Mouse (Mus musculus): ENCODE results near the gene Kat2a. TPM values are rescaled to one million over a fixed set of nuclear protein-coding genes. Genes with fewer than 3 reads are reported as not detected.
"Not testable (repeated sequence)": the region's sequence is repeated elsewhere in the genome, so short reads cannot be mapped to it uniquely, and the experiment has no call there.

Gene Kat2a
- total RNA-seq, 2 experiments from 2014 or later, result 13.4 to 18.4 TPM

DNA sequence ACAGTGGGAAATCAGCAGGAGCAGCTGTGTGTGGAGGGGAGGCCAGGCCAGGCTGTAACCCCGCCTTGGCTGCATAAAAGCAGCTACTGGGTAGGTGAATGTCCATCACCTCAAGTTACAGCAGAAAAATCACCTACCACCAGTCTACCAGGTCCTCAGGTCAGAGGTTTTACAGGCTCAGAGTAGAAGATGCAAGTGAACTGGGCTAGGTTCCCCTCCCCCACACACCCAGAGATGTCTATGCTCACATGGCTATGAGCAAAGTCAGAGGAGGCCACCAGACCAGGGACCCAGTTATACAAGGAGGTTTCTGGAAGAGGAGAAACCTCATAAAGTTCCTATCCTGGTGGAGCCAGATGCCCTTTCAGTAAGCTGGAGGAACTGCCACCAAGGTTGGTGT is 41.2 kb downstream of the Kat2a start:
- no peak for DNase-seq

DNA sequence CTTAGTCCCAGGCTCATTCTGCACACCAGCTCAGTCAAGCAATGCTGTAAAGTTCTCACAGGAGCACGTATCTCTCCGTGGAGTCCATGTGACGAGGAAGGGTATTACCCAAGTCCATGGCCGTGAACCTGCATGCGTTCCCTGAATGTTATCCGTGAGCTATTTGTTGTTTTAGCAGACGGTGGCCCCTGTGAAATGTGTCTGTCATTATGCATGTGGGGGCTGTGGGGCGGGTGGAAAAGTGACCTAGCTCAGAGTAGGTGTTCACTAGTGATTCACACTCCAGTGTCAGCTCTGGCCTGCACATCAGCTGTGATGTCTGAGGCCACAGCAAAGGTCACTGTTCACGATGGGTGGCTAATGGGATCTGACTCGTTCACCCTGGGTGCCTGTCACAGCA is 52.5 kb downstream of the Kat2a start:
- no peak for DNase-seq

DNA sequence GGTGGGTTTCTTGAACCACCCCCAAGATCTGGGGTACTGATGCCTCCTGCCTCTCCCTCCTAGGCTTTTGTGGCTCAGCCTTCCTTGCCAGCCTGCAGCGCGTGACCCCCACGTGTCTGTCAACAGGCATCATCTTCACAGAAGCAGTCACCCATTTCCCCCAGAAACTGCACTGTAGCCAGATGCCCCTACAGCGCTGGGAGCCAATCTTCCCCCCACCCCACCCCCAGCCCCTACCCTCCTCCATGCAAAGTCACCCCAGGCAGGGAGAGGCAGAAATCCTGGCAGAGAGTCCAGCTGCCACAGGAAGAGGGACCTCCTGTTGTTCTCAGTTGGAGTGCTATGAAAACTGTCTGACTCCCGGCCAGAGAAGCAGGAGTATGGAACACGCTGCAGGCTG is 55.8 kb downstream of the Kat2a start:
- DNase-seq, result no peak

DNA sequence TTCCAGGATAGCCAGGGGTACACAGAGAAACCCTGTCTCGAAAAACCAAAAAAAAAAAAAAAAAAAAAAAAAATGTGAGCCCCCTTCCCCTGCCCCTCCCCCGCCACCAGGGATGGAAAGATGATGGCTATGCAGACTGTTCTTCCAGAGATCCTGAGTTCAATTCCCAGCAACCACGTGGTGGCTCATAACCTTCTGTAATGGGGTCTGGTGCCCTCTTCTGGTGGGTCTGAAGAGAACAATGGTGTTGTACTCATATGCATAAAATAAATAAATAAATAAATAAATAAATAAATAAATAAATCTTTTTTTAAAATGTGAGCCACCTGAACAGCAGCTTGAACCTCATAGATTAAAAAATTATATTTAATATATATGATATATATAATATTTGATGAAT is 56.7 kb downstream of the Kat2a start:
- DNase-seq, result not testable (repeated sequence)

Other genes with a start within 250 kb of the Kat2a start
- 10 to 100 TPM in 1 of 2 experiments, 1 to 10 TPM in 1; 8.0 to 12.9 TPM for gene Klhl11, start 239.7 kb downstream of the Kat2a start, total RNA-seq (2021)
- 10 to 100 TPM; 26.6 to 34.6 TPM for gene Acly, start 184.5 kb downstream of the Kat2a start, total RNA-seq (2021)
- gene Ttc25, start 166.9 kb downstream of the Kat2a start, total RNA-seq (2021), result under 1 TPM; 0.14 to 0.16 TPM
- 10 to 100 TPM; 26.0 to 33.6 TPM for gene Cnp, start 137.6 kb downstream of the Kat2a start, total RNA-seq (2021)
- 10 to 100 TPM; 29.1 to 30.1 TPM for gene Nkiras2, start 93.2 kb downstream of the Kat2a start, total RNA-seq (2021)
- 100 to 1,000 TPM; 191 to 195 TPM for gene Dnajc7, start 92.3 kb downstream of the Kat2a start, total RNA-seq (2021)
- gene Zfp385c, start 20.0 kb downstream of the Kat2a start, total RNA-seq (2021), result 1 to 10 TPM in 1 of 2 experiments, under 1 TPM in 1; 0.70 to 1.1 TPM
- gene Dhx58, start 8.2 kb downstream of the Kat2a start, total RNA-seq (2021), result under 1 TPM; 0.45 to 0.52 TPM
- not detected for gene Hspb9, start 1.4 kb upstream of the Kat2a start, total RNA-seq (2021)
- 10 to 100 TPM; 63.0 to 64.7 TPM for gene Rab5c, start 25.8 kb upstream of the Kat2a start, total RNA-seq (2021)
- gene Kcnh4, start 47.5 kb upstream of the Kat2a start, total RNA-seq (2021), result not detected
- not detected for gene Hcrt, start 50.5 kb upstream of the Kat2a start, total RNA-seq (2021)
- 1 to 10 TPM; 7.7 to 8.4 TPM for gene Ghdc, start 58.5 kb upstream of the Kat2a start, total RNA-seq (2021)
- gene Stat5b, start 138.3 kb upstream of the Kat2a start, total RNA-seq (2021), result 100 to 1,000 TPM; 107 to 114 TPM
- gene Stat5a, start 146.9 kb upstream of the Kat2a start, total RNA-seq (2021), result 10 to 100 TPM; 29.6 to 32.7 TPM
- gene Stat3, start 227.1 kb upstream of the Kat2a start, total RNA-seq (2021), result 10 to 100 TPM; 49.1 to 56.7 TPM